Mouse (Mus musculus) frontal cortex, postnatal 36 days (tissue): ENCODE measurements at regions not wholly inside any gene's neighbourhood (a gene's known extent, or its start where the extent isn't known, plus 50 kb on each side); places are given as distances from the start of the nearest gene placed in this dataset.

ENCODE experiments used
- DNase-seq, 2 experiments: peaks; one replicate each; pipeline ENCODE4 v3.0.0; 2022; ENCODE audit warnings: low spot score in 2 of 2

- no peak for DNase-seq
Observed at GRCm38 (mm10) chr3:136449364-136449763, 123.5 kb upstream of the Bank1 start.

GRCm38 (mm10) chr3:136444598-136444997, 118.7 kb upstream of the Bank1 start:
- DNase-seq: no peak

- DNase-seq: no peak
Observed at GRCm38 (mm10) chr3:136442099-136442498, 116.2 kb upstream of the Bank1 start.

GRCm38 (mm10) chr3:136439907-136440645, 114.2 kb upstream of the Bank1 start:
- DNase-seq: no peak

GRCm38 (mm10) chr3:136439350-136439749, 113.5 kb upstream of the Bank1 start:
- no peak for DNase-seq

GRCm38 (mm10) chr3:136434407-136434806, 108.5 kb upstream of the Bank1 start:
- no peak for DNase-seq

- DNase-seq: no peak
Observed at GRCm38 (mm10) chr3:136432072-136432471, 106.2 kb upstream of the Bank1 start.

GRCm38 (mm10) chr3:136427427-136427826, 101.6 kb upstream of the Bank1 start:
- no peak for DNase-seq

- no peak for DNase-seq
Observed at GRCm38 (mm10) chr3:136426539-136427194, 100.8 kb upstream of the Bank1 start.

- no peak for DNase-seq
Observed at GRCm38 (mm10) chr3:136421969-136422614, 96.2 kb upstream of the Bank1 start.

GRCm38 (mm10) chr3:136405606-136406005, 79.7 kb upstream of the Bank1 start:
- DNase-seq: no peak

- DNase-seq: peak in 1 of 2 experiments; percentile 42
Observed at GRCm38 (mm10) chr3:136383282-136383681, 57.4 kb upstream of the Bank1 start.

- DNase-seq: no peak
Observed at GRCm38 (mm10) chr3:136380644-136381043, 54.8 kb upstream of the Bank1 start.

GRCm38 (mm10) chr3:136379741-136380398, 54.0 kb upstream of the Bank1 start:
- peak; percentile 38 to 69 for DNase-seq

- no peak for DNase-seq
Observed at GRCm38 (mm10) chr3:136376893-136377292, 51.0 kb upstream of the Bank1 start.
